Mouse (Mus musculus) megakaryocyte, embryonic 14.5 days (primary cell): ENCODE results near the gene Scyl1.

Experiments used
- FLI1 ChIP-seq: IDR thresholded peaks from 2 replicates; pipeline ENCODE4 v1.6.1; 2012; ENCODE audit warnings: low read length, inconsistent platforms, mixed read lengths
- GATA1 ChIP-seq: IDR thresholded peaks from 3 replicates; pipeline ENCODE4 v1.6.1; 2012; ENCODE audit warnings: mixed read lengths, low read length, inconsistent platforms, borderline replicate concordance

GRCm38 (mm10) chr19:5806809-5807205, 35.6 kb upstream of the Scyl1 start:
- TF ChIP-seq GATA1 (no peak), FLI1 (no peak)
